Mouse (Mus musculus): ENCODE data around the gene Rpl10a.
"Not testable (repeated sequence)": the region's sequence is repeated elsewhere in the genome, so short reads cannot be mapped to it uniquely, and the experiment has no call there.

Gene Rpl10a

DNA sequence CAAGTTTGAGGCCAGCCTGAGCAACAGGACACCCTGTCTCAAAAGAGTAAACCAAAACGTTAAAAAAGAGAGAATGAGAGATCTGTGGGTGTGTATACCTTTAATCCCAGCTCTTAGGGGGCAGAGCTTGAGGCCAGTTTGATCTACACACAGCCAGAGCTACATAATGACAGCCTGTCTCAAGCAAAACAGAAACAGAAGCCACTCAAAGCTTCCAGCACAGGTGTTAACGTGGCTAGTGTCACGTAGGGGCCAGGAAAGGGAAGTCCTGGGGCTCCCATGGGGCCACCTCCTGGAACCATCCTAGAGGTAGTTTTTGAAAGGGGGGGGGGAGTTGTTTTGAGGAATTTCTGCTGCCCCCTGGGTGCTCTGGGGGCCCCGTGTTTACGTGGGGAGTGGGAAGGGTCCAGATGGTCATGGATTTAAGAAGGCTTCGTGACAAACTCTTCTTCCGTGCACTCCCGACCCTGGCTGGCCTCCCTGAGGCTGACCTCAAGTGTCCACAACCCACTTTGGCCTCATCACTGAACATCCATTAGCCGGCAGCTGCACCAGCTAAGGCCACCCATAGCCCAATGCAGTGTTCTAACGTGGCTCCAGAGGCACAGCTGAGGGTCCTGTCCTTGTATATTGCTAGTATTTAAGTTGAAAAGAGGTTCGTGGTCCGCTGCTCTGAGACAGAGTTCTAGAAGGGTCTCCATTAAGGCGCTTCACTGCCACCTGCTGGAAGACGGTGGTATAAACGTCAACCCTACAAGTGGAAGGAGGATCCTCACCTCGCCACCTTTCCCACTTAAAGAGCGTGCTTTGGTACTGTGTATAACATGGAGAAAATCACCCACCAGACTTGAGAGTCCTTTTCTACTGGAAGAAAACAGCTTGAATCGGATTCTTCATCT, 19.7 kb upstream of the Rpl10a start:
- peak; percentile 83 to 87 for DNase-seq (ENCODE audit: low spot score in 2 of 2)

DNA sequence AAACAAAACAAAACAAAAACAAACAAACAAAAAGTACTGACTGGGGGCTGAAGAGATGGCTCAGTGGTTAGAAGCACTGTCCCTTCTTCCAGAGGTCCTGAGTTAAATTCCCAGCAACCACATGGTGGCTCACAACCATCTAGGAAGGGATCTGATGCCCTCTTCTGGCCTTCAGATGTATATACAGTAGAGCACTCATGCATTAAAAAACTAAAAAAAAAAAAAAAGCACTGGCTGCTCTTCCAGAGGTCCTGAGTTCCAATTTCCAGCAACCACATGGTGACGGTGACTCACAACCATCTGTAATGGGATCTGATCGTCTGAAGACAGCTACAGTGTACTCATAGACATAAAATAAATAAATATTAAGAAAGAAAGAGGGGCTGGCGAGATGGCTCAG, 17.4 kb upstream of the Rpl10a start:
- no peak for DNase-seq (ENCODE audit: low spot score in 2 of 2)

DNA sequence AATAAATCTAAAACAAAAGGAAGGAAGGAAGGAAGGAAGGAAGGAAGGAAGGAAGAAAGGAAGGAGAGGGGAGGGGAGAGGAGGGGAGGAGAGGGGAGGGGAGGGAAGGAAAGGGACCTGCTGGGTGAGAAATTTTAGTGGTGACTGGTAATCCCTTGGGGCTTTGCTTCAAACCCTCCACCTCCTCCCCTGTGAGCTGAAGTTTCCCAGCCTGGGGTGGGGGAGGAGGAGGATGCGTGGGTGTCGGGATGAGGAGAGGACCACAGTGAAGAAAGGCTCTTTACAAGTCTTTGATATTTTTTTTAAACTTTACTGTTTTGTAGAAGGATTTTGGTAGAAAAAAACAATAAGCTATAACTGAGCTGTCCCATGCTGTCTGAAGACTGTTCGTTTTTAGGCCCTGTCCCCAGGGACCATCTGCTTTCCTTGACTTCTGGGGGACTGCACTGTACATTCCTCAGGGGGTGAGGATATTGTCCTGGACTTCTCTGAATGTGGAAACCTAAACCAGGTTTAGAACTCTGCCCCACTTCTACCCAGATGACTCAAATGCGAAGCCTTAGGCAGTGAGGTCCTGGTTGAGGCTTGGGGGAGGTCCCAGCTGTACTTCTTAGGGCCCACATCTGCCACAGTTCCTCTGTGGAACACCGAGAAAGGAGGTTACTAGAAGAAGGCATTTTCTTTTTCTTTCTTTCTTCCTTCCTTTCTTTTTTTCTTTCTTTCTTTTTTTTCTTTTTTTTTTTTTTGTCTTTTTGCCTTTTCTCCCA, 16.7 kb upstream of the Rpl10a start:
- DNase-seq (ENCODE audit: low spot score in 2 of 2) = no peak

DNA sequence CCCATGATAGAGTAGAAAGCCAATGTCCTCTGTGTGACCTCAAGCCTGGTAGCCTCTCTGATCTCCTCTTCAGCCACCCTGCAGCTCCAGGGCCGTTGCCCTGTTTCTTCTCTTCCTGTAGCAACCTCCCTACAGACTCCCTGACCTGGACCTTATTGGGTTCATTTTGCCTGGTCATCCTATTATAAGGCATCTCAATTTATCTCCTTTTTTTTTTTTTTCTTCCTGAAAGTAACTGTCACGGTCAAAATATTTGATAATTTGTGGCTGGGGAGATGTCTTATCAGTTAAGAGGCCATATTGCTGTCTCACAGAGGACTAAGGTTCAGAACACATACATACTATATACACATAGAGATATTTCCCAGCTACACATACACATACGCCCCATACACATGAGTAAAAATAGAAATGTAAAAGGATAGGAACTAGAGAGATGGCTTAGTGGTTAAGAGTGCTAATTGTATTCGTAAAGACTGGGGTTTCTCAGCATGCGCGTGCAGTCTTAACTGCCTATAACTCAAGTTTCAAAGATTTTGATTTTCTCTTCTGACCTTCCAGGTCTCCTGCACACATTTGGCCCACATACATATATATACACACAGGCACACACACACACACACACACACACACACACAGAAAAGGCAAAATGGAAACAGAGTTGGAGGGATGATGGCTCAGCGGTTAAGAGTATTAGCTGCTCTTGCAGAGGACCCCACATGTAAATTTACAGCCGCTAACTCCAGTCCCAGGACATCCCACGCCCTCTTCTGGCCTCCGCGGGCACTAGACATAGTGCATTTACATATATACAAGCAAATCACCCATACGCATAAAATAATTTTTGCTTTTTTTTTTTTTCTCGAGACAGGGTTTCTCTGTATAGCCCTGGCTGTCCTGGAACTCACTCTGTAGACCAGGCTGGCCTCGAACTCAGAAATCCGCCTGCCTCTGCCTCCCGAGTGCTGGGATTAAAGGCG, 15.7 kb upstream of the Rpl10a start:
- DNase-seq (ENCODE audit: low spot score in 2 of 2) = no peak

DNA sequence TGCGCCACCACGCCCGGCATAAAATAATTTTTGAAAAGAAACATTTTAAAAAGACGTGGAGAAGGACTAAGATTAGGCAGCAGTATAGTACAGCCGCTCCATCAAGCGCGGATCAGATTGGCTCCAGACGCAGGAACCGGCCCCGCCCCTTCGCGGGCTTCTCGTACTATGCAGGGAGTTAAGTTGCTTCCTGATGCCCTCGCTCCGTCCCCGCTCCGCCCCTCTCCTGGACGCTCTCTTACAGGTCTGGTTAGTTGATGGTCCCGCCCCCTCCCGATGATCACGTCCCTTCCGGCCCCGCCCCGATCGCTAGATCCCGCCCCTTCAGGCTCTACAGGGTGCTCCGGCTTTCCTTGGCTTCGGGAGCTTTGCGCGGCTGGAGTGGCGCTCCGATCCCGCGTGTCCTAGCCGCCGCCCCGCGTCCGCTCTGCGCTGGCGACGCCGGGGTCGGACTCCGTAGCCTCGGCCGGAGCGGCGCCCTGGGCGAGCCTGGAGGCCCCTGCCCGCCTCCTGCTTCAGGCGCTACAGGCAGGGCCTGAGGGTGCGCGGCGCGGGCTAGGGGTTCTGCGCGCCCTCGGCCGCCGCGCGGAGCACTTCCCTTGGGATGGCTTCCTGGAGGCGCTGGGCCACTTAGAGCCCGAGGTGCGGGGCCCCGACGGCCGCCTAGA, 14.9 kb upstream of the Rpl10a start, which contains the start of gene Fance:
TSS of gene Fance (plus strand) at position 308 of the 668 bp plus-strand sequence.
- DNase-seq (ENCODE audit: low spot score in 2 of 2) = peak; percentile 87 to 96

DNA sequence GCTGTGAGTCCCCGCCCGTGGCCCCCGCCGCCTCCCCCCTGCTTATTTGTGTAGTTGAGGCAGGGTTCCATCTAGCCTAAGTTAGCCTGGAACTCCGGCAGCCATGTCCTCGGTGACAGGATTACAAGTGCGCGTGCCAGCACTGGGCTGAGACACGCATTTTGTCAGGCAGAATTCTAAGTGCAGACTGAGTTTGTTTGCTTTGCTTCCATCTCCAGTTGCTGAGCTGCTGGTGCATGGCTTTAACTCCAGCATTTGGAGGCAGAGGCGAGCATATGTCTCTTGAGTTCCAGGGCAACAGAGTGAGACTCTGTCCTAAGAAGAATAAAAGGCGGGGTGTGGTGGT, 14.4 kb upstream of the Rpl10a start:
- no peak for DNase-seq (ENCODE audit: low spot score in 2 of 2)

DNA sequence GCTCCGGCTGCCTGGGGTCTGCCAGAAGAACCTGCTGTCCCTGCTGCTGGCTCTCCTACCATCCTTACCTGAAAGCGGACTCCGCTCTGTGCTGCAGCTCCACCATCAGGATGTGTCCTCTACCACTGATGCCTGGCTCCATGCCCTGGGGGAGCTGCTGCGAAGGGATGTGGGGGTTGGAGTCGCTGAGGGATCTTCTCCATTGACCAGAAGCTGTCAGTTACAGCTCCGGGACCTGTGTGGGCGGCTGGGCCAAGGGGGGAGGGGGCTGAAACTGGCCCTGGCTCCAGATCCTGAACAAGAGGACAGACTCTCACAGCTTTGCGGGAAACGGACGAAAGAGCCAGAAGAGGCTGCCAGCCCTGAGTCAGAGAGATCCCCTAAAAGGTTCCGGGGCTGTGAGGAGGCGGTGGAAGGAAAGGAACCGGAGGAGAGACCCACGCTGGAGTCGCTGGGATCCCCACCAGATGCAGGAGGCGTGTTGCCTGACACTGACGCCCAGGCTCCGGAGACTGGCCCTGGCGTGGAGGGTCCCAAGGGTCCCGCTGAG, 12.6 kb upstream of the Rpl10a start:
- DNase-seq (ENCODE audit: low spot score in 2 of 2) = no peak

DNA sequence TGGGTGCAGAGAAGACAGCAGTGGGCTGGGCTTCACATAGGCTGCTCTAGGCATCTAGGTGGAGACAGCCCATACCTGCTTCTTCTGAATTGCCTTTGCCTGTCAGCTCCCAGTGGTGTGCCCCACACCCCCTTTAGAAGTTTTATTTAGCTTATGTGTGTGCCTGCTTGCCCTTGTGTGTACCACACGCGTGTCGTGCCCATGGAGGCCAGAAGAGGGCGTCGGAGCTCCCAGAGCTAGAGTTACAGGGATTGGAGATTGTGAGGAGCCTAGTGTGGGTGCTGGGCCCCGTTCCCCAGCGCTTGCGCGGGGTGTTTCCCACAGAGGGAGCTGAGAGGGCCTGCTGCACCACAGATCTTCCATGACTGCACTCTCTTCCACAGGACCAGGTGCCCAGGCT, 11.8 kb upstream of the Rpl10a start:
- DNase-seq (ENCODE audit: low spot score in 2 of 2) = no peak

DNA sequence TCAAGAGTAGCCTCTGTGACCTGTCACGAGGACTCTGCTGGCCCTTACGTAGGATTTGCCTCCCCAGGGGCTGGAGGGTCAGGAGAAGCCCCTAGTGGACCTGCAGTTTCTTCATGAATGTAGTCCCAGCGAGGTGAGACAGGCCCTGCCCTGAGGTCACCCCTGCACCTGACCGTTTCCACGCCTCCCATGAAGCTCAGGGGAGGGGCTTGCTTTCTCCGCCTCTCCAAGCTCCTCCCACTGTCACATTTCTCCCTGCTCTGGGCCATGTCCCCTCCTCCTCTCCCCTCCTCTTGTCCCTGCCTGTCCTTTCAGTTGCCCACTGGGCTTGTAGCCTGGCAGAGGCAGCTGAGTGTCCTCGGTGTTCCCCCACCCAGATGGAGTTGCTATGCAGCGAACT, 11.2 kb upstream of the Rpl10a start:
- no peak for DNase-seq (ENCODE audit: low spot score in 2 of 2)

DNA sequence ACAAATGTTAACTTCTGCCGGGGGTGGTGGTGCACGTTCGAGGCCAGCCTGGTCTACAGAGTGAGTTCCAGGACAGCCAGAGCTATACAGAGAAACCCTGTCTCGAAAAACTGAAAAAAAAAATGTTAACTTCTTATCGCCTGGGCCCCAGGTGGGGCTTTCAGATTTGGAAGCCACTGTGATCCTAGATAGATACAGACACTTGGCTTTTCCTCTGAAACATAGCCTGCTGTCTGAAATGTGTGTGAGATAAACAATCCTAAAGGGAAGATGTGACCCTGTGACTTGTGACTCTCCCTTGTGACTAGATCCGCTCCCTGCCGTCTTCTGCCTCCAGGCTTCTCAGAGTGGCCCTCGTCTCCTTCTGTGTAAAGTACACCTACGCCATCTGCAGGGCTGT, 10.5 kb upstream of the Rpl10a start:
- DNase-seq (ENCODE audit: low spot score in 2 of 2) = no peak

DNA sequence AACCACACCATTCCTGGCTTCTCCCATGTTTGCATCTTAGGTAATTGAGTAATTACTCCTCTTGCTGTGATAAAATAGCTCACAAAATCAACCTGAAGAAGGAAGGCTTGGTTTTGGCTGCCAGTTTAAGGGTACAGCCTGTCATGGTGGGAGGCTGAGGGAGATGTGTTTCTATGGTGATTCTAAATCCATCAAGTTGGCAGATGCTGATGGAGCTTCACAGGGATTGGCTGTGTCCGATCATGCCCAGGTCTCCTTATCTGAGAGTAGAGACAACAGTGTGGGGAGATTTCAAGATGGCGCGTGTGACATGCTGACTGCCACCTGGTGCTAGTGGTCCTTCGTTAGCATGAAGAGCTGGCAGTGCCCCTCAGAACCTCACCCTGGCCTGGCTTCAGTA, 6.6 kb upstream of the Rpl10a start:
- DNase-seq (ENCODE audit: low spot score in 2 of 2) = no peak

DNA sequence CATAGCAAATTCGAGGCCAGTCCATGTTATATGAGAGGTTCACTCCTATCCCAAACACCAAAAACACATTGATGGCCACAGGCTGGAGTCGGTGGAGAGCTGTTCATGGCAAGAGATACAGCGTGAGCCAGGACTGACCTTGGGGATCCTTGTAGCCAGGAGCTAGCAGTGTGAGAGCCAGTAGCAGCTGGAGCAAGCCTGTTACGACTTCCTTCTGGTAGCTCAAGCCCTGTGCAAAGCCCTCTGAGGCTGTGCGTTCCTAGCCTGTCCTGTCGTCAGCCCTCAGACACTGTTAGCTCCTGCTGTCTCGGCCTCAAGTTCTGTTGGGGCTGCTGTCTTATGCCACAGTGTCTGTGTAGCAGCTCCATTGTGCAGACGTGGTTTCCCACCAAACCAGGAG, 4.5 kb upstream of the Rpl10a start:
- no peak for DNase-seq (ENCODE audit: low spot score in 2 of 2)

DNA sequence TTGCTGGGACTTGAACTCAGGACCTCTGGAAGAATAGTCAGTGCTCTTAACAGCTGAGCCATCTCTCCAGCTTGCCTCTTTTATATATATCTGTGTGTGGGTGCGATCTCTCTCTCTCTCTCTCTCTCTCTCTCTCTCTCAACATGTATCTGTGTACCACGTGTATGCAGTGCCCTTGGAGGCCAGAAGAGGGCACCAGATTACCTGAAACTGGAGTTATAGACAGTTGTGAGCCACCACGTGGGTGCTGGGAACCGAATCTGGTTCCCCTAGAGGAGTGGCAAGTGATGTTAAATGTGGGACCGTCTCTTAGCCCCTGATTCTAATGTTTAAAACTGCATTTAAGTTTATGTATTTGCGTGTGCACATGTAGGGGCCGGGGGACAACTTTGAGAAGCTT, 3.9 kb upstream of the Rpl10a start:
- not testable (repeated sequence) for DNase-seq (ENCODE audit: low spot score in 2 of 2)

DNA sequence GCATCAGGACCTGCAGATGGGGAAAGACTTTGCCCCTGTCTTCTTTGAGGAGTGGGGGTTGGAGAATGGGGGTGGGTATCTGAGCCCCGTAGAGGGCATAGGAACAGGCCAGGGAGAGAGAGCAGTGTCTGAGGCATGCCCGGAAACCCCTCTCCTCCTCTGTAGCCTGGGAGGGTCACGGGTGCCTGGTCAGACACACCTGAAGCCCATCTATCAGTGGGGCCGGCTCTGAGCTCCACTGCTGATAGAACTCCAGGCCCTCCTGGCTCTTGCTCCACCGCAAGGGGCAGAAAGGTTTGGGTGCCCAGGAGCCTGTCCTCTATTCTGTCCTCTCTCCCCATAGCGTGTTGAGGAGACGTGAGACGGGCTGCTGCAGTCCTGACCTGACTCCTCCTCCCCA, 2.5 kb upstream of the Rpl10a start:
- DNase-seq (ENCODE audit: low spot score in 2 of 2) = no peak

DNA sequence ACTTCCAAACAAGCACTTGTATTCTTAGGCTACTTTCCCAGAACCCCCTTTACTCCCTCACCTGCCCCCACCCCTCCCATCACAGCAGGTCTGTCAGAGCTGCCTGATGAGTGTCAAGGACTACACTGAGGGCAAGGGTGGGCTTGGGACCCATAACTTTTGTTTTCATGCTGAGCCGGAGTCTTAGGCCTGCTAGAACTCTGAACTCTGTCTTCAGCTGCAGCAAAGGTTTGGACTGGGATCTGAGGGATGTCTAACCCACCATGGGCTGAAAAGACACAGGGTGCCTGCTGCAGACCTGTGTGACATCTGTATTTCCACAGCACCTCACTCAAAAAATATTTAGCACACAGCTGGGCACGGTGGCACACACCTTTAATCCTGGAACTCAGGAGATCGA, 1.3 kb upstream of the Rpl10a start:
- DNase-seq (ENCODE audit: low spot score in 2 of 2) = no peak

DNA sequence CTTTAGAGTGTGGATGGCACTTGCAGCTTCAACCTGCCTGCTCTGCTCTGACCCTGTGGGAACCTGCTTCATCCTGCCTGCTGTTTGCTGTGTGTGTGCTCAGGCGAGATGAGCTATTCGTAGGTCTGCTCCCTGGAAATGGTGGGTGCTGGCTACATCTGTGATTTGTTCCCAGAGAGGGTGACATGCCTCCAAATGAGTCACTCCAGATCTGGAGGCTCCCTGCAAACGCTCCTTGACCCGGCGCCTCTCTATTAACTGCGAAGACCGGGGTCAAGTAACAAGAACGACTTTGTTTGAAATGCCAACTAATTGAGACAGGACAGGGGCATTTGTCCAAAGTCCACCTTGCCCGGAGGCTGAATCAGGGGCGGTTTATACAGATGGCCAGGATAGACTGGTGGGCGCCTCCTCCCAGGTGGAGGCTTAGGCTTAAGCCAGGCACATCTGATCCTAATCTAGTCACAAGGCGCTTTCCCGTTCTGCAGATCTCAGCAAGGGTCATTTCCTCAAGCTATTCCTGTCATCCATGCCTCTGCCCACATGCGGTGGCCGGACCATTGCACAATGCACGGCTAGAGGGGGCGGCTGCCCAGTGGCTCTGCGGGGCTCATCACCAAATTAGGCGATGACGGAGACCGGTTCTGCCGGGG, 472 bp upstream of the Rpl10a start:
- DNase-seq (ENCODE audit: low spot score in 2 of 2) = no peak

DNA sequence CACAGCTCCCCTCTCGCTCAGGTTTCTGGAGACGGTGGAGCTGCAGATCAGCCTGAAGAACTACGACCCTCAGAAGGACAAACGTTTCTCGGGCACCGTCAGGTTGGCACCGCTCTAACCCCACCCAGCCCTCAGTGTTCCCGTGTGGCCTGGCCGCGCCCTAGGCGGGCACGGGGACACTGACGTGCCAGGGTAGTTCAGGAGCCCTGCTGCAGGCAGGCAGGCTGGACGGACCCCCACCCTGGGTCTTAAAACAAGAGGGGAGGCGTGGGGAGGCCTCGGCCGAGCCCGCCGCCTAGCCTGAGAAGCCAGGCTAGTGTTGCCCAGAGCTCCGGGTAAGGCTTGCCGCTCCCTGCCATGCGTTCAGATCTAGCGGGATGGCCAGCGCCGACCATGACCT, 675 bp downstream of the Rpl10a start:
- no peak for DNase-seq (ENCODE audit: low spot score in 2 of 2)

DNA sequence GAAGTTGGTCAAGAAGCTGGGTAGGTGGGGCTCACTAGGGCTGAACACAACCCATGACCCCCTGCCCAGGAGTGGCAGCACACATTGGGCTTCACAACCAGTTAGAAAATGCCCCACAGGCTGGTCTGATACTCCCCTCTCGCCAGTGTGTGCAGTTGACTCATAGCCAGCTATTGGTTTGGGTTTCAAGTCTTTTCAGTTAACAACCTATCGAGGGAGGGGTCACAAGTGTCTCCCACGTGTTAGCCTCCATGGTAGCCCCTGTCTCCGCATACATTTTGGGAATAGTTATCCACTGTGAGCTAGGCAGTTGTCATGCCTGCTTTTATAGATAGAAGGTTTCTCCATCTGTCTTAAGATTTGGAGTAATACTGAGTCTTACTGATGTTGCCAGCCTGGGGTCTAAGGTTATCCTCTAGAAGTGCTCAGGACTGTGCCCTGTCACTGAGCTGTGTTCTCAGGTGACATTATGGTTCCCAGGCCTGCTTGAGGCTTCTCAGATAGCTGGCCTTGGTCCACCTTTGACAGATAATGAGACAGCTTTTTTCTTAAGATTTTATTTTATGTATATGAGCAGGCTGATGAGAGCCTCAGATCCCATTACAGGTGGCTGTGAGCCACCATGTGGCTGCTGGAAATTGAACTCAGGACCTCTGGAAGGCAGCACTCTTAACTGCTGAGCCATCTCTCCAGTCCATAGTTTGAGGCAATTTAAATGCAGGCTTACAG, 1.4 kb downstream of the Rpl10a start:
- no peak for DNase-seq (ENCODE audit: low spot score in 2 of 2)

DNA sequence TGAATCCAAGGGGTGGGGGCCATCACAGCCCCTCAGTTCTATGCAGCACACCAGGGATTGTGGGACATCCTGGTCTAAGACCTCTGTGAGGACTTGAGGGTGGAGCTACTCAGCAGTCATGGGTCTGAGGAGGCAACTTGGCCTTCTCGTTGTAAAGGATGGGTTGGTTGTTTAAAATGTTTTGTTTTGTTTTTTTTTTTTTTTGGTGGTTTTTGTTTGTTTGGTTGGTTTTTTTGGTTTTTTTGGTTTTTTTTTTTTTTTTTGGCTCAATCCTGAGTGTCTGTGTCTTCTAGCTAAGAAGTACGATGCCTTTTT, 1.9 kb downstream of the Rpl10a start:
- DNase-seq (ENCODE audit: low spot score in 2 of 2) = no peak

DNA sequence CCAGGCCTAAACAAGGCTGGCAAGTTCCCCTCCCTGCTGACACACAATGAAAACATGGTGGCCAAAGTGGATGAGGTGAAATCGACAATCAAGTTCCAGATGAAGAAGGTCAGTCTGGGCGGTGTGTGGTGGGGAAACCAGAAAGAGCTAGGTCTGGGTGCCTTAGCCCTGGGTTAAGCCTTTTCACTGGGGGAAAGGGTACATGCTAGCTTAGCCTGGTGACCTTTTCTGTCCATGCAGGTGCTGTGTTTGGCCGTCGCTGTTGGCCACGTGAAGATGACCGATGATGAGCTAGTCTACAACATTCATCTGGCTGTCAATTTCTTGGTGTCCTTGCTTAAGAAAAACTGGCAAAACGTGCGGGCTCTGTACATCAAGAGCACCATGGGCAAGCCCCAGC, 2.3 kb downstream of the Rpl10a start:
- DNase-seq (ENCODE audit: low spot score in 2 of 2) = not testable (repeated sequence)
